ENCODE assay signal across 29 mouse cellular contexts in genomic region chr1:51932826-51933225, GRCm38 (mm10). TPM values are rescaled to one million over a fixed set of nuclear protein-coding genes. Genes with fewer than 3 reads are reported as not detected.
"Had no signal": no experiment of that assay in that cellular context is flagged by ENCODE, and none has a peak within 500 bp of the region (broad histone marks: within the 10 kb centered on the region; RNA-seq: fewer than 3 reads in every experiment).

No protein-coding gene starts in this region.

- H3K9me3 ChIP-seq: heart, embryonic 13.5 days; heart, embryonic 15.5 days; hindbrain, embryonic 10.5 days; hindbrain, embryonic 12.5 days; intestine, embryonic 15.5 days; limb, embryonic 10.5 days; limb, embryonic 12.5 days; liver, embryonic 13.5 days; liver, embryonic 15.5 days had no signal

- H3K27ac ChIP-seq: heart, adult 2 months; heart, embryonic 13.5 days; heart, embryonic 15.5 days; hindbrain, embryonic 10.5 days; hindbrain, embryonic 12.5 days; hindbrain, embryonic 14.5 days; intestine, embryonic 15.5 days; layer of hippocampus, adult 2 months; left cerebral cortex, adult 2 months; limb, embryonic 10.5 days; limb, embryonic 12.5 days; liver, embryonic 13.5 days; liver, embryonic 15.5 days had no signal

- H3K4me1 ChIP-seq: hindbrain, embryonic 12.5 days had no signal

- H3K27me3 ChIP-seq: heart, embryonic 13.5 days; heart, embryonic 15.5 days; hindbrain, embryonic 12.5 days; intestine, embryonic 15.5 days; limb, embryonic 12.5 days; liver, embryonic 13.5 days; liver, embryonic 15.5 days had no signal

- H3K9ac ChIP-seq: heart, embryonic 13.5 days; heart, embryonic 15.5 days; hindbrain, embryonic 12.5 days; hindbrain, embryonic 14.5 days; intestine, embryonic 15.5 days; limb, embryonic 12.5 days; liver, embryonic 13.5 days; liver, embryonic 15.5 days had no signal

- H3K36me3 ChIP-seq: heart, embryonic 13.5 days; heart, embryonic 15.5 days; hindbrain, embryonic 10.5 days; hindbrain, embryonic 12.5 days; intestine, embryonic 15.5 days; limb, embryonic 10.5 days; limb, embryonic 12.5 days; liver, embryonic 13.5 days; liver, embryonic 15.5 days had no signal

- H3K4me2 ChIP-seq: heart, embryonic 11.5 days; heart, embryonic 13.5 days; heart, embryonic 15.5 days; hindbrain, embryonic 12.5 days; hindbrain, embryonic 14.5 days; intestine, embryonic 15.5 days; limb, embryonic 12.5 days; liver, embryonic 11.5 days; liver, embryonic 13.5 days; liver, embryonic 15.5 days had no signal

- H3K4me3 ChIP-seq: heart, adult 2 months; heart, embryonic 13.5 days; heart, embryonic 15.5 days; hindbrain, embryonic 10.5 days; hindbrain, embryonic 12.5 days; intestine, embryonic 15.5 days; layer of hippocampus, adult 2 months; left cerebral cortex, adult 2 months; limb, embryonic 10.5 days; limb, embryonic 12.5 days; liver, embryonic 13.5 days; liver, embryonic 15.5 days had no signal

- ATAC-seq: hindbrain, embryonic 16.5 days; inflammation-experienced regulatory T-cells, adult 6 months; intestine, embryonic 15.5 days; intestine, postnatal 0 days had no signal

- DNase-seq: gastrocnemius, postnatal 14 days; gastrocnemius, postnatal 36 days; heart, adult 2 months; heart, postnatal 14 days; heart, postnatal 4 days; kidney, adult 18-20 months; kidney, adult 8-10 months; kidney, postnatal 10 days; kidney, postnatal 25 days; kidney, postnatal 4 days; liver; liver, embryonic 13.5 days had no signal

RNA-seq across cellular contexts. Expression of gene Stat4, which starts 54.1 kb away (rescaled TPM):
- total RNA-seq: gastrocnemius, adult 8-10 months; gastrocnemius, postnatal 14 days had no signal
